Mouse (Mus musculus) testis, adult 2 months (tissue): Measurements from ENCODE around the gene Ugt1a1.

Experiments used
- CTCF ChIP-seq: fragments of 200-500 bp; IDR thresholded peaks from 2 replicates; pipeline ENCODE4 v1.5.1; 2012; ENCODE audit warnings: low read depth, mild to moderate bottlenecking, inconsistent platforms, low read length, moderate library complexity; ENCODE audit not compliant: control insufficient read depth, insufficient read depth, insufficient replicate concordance
- POLR2A ChIP-seq: fragments of 200-500 bp; IDR thresholded peaks from 2 replicates; pipeline ENCODE4 v1.6.1; 2012; ENCODE audit warnings: low read depth, mild to moderate bottlenecking, inconsistent platforms, low read length, moderate library complexity; ENCODE audit not compliant: control insufficient read depth

DNA sequence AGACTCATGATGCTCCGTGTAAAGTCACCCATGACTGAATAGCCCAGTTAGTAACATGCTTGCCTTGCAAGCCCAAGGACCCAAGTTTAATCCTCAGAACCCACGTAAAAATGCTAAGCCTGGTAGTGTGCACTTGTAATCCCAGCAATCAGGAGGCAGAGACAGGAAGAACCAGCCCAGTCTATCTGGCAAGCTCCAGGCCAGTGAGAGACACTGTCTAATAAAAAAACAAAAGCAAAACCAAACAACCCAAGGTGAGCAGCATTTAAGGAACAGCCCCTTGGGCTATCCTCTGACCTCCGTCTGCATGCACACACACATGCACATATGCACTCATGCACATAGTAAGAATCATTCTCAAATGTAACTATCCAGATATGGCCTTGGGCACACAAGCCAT, 17.8 kb downstream of the Ugt1a1 start:
- no peak for TF ChIP-seq CTCF
- no peak for TF ChIP-seq POLR2A
